Comparison of ENCODE assay signal across 16 mouse cellular contexts in the genomic region with DNA sequence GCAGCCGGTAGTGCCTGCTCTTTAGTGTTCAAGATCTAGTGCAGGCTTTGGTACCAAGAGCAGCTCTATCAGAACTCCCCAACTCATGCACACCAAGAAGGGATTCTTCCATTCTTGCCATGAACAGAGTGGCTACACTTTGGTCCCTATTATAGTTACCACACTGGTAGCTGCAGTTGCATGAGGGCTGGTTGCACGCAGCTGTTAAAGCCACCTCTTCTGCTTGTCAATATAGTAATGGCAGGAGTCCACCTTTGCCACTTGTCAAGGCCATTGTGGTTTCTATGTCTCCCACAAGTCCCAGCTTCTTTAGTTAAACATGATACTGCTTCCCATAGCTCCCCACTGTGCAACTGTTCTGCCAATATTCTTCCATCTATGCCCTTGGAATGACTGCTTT.
"Had no signal": no experiment of that assay in that cellular context is flagged by ENCODE, and none has a peak within 500 bp of the region (broad histone marks: within the 10 kb centered on the region; RNA-seq: fewer than 3 reads in every experiment).

No protein-coding gene starts in this region.

- H3K4me2 ChIP-seq: neural tube, embryonic 12.5 days; neural tube, embryonic 13.5 days; neural tube, embryonic 15.5 days; stomach, embryonic 15.5 days had no signal

- H3K27me3 ChIP-seq: neural tube, embryonic 12.5 days; neural tube, embryonic 13.5 days; neural tube, embryonic 15.5 days; stomach, embryonic 15.5 days had no signal

- H3K36me3 ChIP-seq: neural tube, embryonic 12.5 days; neural tube, embryonic 13.5 days; neural tube, embryonic 15.5 days; stomach, embryonic 15.5 days had no signal

- H3K4me3 ChIP-seq: neural tube, embryonic 12.5 days; neural tube, embryonic 13.5 days; neural tube, embryonic 15.5 days; stomach, embryonic 15.5 days had no signal

- DNase-seq: retina, postnatal 1 day; right cerebral cortex, adult 18-20 months; right cerebral cortex, postnatal 14 days; right cerebral cortex, postnatal 25 days; right cerebral cortex, postnatal 4 days; spleen, adult 18-20 months; thymus, adult 18-20 months; thymus, adult 2 months; thymus, postnatal 14 days; thymus, postnatal 25 days; thymus, postnatal 36 days; thymus, postnatal 4 days had no signal
